Mouse (Mus musculus): ENCODE results near the gene Lrrc28. TPM values are rescaled to one million over a fixed set of nuclear protein-coding genes. Genes with fewer than 3 reads are reported as not detected.
A peak's percentile ranks its signal among the peaks of the same experiment; 100 is the strongest.
"Not testable (repeated sequence)": the region's sequence is repeated elsewhere in the genome, so short reads cannot be mapped to it uniquely, and the experiment has no call there.

Lrrc28 gene
- total and polyA plus RNA-seq, 2 experiments, result 22.1 to 40.7 TPM

DNA sequence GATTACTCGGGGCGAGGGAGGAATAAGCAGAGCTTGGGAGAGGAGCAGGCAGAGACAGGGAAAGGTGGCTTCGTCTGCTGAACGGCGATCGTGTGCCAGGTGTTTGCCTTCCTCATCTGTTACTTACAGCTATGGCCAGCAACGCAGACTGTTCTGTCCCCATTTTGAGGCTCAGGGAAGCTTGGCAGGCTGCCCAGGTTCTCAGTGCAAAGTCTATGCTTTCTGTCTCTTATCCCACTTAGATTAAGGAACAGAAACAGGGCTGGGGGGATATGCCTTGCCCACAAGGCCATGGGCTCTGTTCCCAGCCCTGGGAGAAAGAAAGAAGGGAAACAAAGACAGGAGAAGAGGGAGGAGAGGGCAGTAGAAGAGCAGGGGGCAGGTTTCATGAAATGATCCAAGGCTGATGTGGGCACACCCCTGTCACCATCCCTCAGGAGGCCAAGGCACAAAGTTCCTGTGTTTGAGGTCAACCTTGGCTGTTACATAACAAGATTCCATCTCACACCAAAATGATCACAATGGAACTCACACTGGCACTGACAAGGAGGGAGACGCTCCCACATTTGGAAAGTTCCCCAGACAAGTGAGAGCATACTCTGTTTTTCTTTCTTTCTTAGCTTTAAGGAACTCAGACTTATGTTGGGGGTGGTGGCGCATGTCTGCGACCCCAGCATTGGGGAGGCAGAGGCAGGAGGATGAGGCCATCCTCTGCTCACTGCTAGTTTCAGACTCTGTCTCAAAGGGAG, 116.8 kb downstream of the Lrrc28 start:
- no peaks in the 10 kb centered on the region for H3K27me3 ChIP-seq (ENCODE audit: control insufficient read depth, insufficient read depth, low read length)
- peaks cover 3% of the 10 kb centered on the region; the same call in 1 of the 2 replicates for H3K36me3 ChIP-seq (ENCODE audit: control insufficient read depth, insufficient read depth, low read length)
- peak overlapping the region; percentile 69 for H3K27ac ChIP-seq (replicated peaks; ENCODE audit: insufficient read depth, low read depth, low read length)
- no peak overlapping the region for H3K9ac ChIP-seq (ENCODE audit: low read depth, low read length)
- peaks cover 2% of the 10 kb centered on the region; the same call in 1 of the 2 replicates for H3K4me1 ChIP-seq (ENCODE audit: control insufficient read depth, insufficient read depth, low read length)
- no peaks in the 10 kb centered on the region for H3K79me2 ChIP-seq (ENCODE audit: control insufficient read depth, insufficient read depth, low read length)
- TF ChIP-seq POLR2A (IDR thresholded peaks at IDR 0.05; ENCODE audit: extremely low read depth, insufficient read depth, low read length), result no peak
- no peak for TF ChIP-seq CTCF (IDR thresholded peaks at IDR 0.05; ENCODE audit: low read depth, low read length)
- WGBS, result 34% methylated on average over 10 of the region's 10 CpGs
- DNase-seq (ENCODE audit: extremely low read depth, low read depth, low spot score), result peak; percentile 87
- H3K4me3 ChIP-seq (ENCODE audit: insufficient read depth, low read depth, low read length), result no peak overlapping the region

- Histone ChIP-seq H3K9ac (ENCODE audit: low read depth, low read length) (no peak overlapping the region), H3K36me3 (ENCODE audit: control insufficient read depth, insufficient read depth, low read length) (peaks cover 6% of the 10 kb centered on the region; the same call in 1 of the 2 replicates), H3K27me3 (ENCODE audit: control insufficient read depth, insufficient read depth, low read length) (no peaks in the 10 kb centered on the region), H3K27ac (replicated peaks; ENCODE audit: insufficient read depth, low read depth, low read length) (no peak overlapping the region), H3K79me2 (ENCODE audit: control insufficient read depth, insufficient read depth, low read length) (no peaks in the 10 kb centered on the region), H3K4me3 (ENCODE audit: insufficient read depth, low read depth, low read length) (no peak overlapping the region), H3K4me1 (ENCODE audit: control insufficient read depth, insufficient read depth, low read length) (peaks cover 2% of the 10 kb centered on the region; the same call in 1 of the 2 replicates)
- TF ChIP-seq CTCF (IDR thresholded peaks at IDR 0.05; ENCODE audit: low read depth, low read length) (no peak), POLR2A (IDR thresholded peaks at IDR 0.05; ENCODE audit: extremely low read depth, insufficient read depth, low read length) (no peak)
- WGBS, result 81% methylated on average over 3 of the region's 3 CpGs
- DNase-seq (ENCODE audit: extremely low read depth, low read depth, low spot score), result no peak
Observed at GRCm38 (mm10) chr7:67525886-67526580, 119.0 kb downstream of the Lrrc28 start.

- peaks cover 10% of the 10 kb centered on the region; the same call in 1 of the 2 replicates for H3K36me3 ChIP-seq (ENCODE audit: control insufficient read depth, insufficient read depth, low read length)
- DNase-seq (ENCODE audit: extremely low read depth, low read depth, low spot score); H3K4me1 ChIP-seq (ENCODE audit: control insufficient read depth, insufficient read depth, low read length); H3K27me3 ChIP-seq (ENCODE audit: control insufficient read depth, insufficient read depth, low read length); H3K79me2 ChIP-seq (ENCODE audit: control insufficient read depth, insufficient read depth, low read length); H3K4me3 ChIP-seq (ENCODE audit: insufficient read depth, low read depth, low read length); H3K9ac ChIP-seq (ENCODE audit: low read depth, low read length); H3K27ac ChIP-seq (replicated peaks; ENCODE audit: insufficient read depth, low read depth, low read length): not testable (repeated sequence)
- WGBS, result 92% methylated on average over 8 of the region's 8 CpGs
Observed at GRCm38 (mm10) chr7:67524069-67524468, 121.0 kb downstream of the Lrrc28 start.

- Histone ChIP-seq H3K36me3 (ENCODE audit: control insufficient read depth, insufficient read depth, low read length) (peaks cover 10% of the 10 kb centered on the region; the same call in 1 of the 2 replicates), H3K27me3 (ENCODE audit: control insufficient read depth, insufficient read depth, low read length) (no peaks in the 10 kb centered on the region), H3K4me3 (ENCODE audit: insufficient read depth, low read depth, low read length) (no peak overlapping the region), H3K4me1 (ENCODE audit: control insufficient read depth, insufficient read depth, low read length) (no peaks in the 10 kb centered on the region), H3K79me2 (ENCODE audit: control insufficient read depth, insufficient read depth, low read length) (no peaks in the 10 kb centered on the region), H3K27ac (replicated peaks; ENCODE audit: insufficient read depth, low read depth, low read length) (no peak overlapping the region), H3K9ac (ENCODE audit: low read depth, low read length) (no peak overlapping the region)
- no peak for DNase-seq (ENCODE audit: extremely low read depth, low read depth, low spot score)
- WGBS, result 93% methylated on average over 7 of the region's 7 CpGs
- TF ChIP-seq POLR2A (IDR thresholded peaks at IDR 0.05; ENCODE audit: extremely low read depth, insufficient read depth, low read length), result no peak
- TF ChIP-seq CTCF (IDR thresholded peaks at IDR 0.05; ENCODE audit: low read depth, low read length), result no peak
Observed at GRCm38 (mm10) chr7:67523400-67523799, 121.7 kb downstream of the Lrrc28 start.

GRCm38 (mm10) chr7:67521731-67522130, 123.3 kb downstream of the Lrrc28 start:
- WGBS, result 96% methylated on average over 5 of the region's 5 CpGs
- peaks cover 10% of the 10 kb centered on the region; the same call in 1 of the 2 replicates for H3K36me3 ChIP-seq (ENCODE audit: control insufficient read depth, insufficient read depth, low read length)
- H3K79me2 ChIP-seq (ENCODE audit: control insufficient read depth, insufficient read depth, low read length); H3K4me1 ChIP-seq (ENCODE audit: control insufficient read depth, insufficient read depth, low read length); H3K4me3 ChIP-seq (ENCODE audit: insufficient read depth, low read depth, low read length); H3K27ac ChIP-seq (replicated peaks; ENCODE audit: insufficient read depth, low read depth, low read length); H3K27me3 ChIP-seq (ENCODE audit: control insufficient read depth, insufficient read depth, low read length); H3K9ac ChIP-seq (ENCODE audit: low read depth, low read length); DNase-seq (ENCODE audit: extremely low read depth, low read depth, low spot score): not testable (repeated sequence)

DNA sequence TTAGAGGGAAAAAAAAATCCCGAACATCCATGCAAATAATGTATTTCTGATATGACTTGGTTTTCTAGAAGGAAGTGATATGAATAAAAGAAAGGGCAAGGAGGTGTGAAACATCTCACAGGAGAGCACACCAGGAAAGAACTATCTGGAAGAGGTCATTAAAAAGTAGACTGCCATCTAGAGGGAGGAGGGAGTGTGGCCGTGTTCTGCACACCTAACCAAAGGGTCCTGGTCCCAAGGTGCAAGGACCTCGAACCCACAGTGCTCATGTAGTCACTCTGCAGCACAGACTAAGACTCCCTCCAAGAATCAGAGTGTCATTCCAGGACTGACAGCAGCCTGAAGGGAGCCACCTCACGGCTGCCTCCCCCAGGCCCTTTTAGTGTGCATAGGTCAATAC, 124.1 kb downstream of the Lrrc28 start:
- WGBS, result 82% methylated on average over 4 of the region's 4 CpGs
- no peaks in the 10 kb centered on the region for H3K79me2 ChIP-seq (ENCODE audit: control insufficient read depth, insufficient read depth, low read length)

More for the DNA sequence above, 124.1 kb downstream of the Lrrc28 start:
- DNase-seq (ENCODE audit: extremely low read depth, low read depth, low spot score), result no peak
- Histone ChIP-seq H3K36me3 (ENCODE audit: control insufficient read depth, insufficient read depth, low read length) (peaks cover 10% of the 10 kb centered on the region; the same call in 1 of the 2 replicates), H3K4me3 (ENCODE audit: insufficient read depth, low read depth, low read length) (no peak overlapping the region), H3K4me1 (ENCODE audit: control insufficient read depth, insufficient read depth, low read length) (no peaks in the 10 kb centered on the region), H3K9ac (ENCODE audit: low read depth, low read length) (no peak overlapping the region), H3K27ac (replicated peaks; ENCODE audit: insufficient read depth, low read depth, low read length) (no peak overlapping the region), H3K27me3 (ENCODE audit: control insufficient read depth, insufficient read depth, low read length) (no peaks in the 10 kb centered on the region)
- no peak for TF ChIP-seq POLR2A (IDR thresholded peaks at IDR 0.05; ENCODE audit: extremely low read depth, insufficient read depth, low read length)
- peak; percentile 48 for TF ChIP-seq CTCF (IDR thresholded peaks at IDR 0.05; ENCODE audit: low read depth, low read length)
